Mouse (Mus musculus): ENCODE results near the gene Supt3. TPM values are rescaled to one million over a fixed set of nuclear protein-coding genes. Genes with fewer than 3 reads are reported as not detected.

Supt3 gene
- polyA plus RNA-seq, 1 experiment from 2014 or later = 24.7 TPM

DNA sequence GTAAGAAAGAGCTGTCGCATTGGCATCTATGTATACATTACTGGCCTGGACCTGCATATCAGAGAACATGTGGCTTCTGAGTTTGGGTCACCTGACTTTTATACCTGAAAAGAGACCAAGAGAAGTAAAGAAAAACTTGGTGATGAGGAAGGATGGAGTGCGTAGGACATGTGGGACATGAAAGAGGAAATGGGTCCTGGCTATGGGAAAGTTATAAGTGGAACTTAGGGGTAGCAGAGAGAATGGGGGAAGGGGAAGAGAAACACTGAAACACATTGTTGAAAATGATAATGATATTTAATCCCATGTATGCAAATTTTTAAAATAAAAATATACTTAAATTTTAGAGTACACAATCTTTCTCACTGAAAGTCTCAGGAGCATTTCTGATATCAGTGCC is 211.0 kb downstream of the Supt3 start:
- WGBS = 93% methylated on average over 2 of the region's 2 CpGs
- Histone ChIP-seq H3K27me3 (no peaks in the 10 kb centered on the region), H3K4me2 (replicated peaks) (no peak overlapping the region), H3K36me3 (no peaks in the 10 kb centered on the region), H3K4me3 (no peak overlapping the region), H3K4me1 (peaks cover 11% of the 10 kb centered on the region), H3K9me3 (no peaks in the 10 kb centered on the region), H3K9ac (no peak overlapping the region), H3K27ac (no peak overlapping the region)
- no peak for ATAC-seq (ENCODE audit: low FRiP score, low read depth)

DNA sequence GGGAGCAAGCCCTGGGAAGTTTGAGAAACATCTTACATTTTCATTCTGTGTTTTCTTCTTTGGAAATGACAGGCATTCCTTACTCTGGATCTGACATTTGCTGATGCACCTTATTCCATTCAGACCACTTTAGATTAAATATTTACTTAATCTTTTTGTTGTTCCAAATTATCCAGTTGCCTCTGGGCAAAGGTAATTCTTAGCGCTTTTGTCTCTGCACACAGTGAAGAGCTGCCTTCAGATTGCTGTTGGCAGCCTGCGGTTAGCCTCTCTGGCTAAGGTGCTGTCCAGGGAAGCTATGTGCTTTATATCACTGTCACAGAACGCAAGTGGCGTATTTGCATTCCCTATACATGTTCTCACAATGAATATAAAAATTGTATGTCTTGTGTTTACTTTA is 226.4 kb downstream of the Supt3 start:
- Histone ChIP-seq H3K4me3 (no peak overlapping the region), H3K36me3 (peaks cover 5% of the 10 kb centered on the region; the same call in 1 of the 2 replicates), H3K27me3 (no peaks in the 10 kb centered on the region), H3K27ac (no peak overlapping the region), H3K4me1 (peaks cover 9% of the 10 kb centered on the region; the same call in 1 of the 2 replicates), H3K9me3 (no peaks in the 10 kb centered on the region), H3K4me2 (replicated peaks) (no peak overlapping the region), H3K9ac (no peak overlapping the region)
- WGBS = 90% methylated on average over 4 of the region's 4 CpGs
- no peak for ATAC-seq (ENCODE audit: low FRiP score, low read depth)

GRCm38 (mm10) chr17:45004477-45005170 is 227.7 kb downstream of the Supt3 start:
- Histone ChIP-seq H3K36me3 (no peaks in the 10 kb centered on the region), H3K27ac (no peak overlapping the region), H3K9ac (no peak overlapping the region), H3K4me3 (no peak overlapping the region), H3K4me1 (peaks cover 9% of the 10 kb centered on the region; the same call in 1 of the 2 replicates), H3K4me2 (replicated peaks) (no peak overlapping the region), H3K9me3 (no peaks in the 10 kb centered on the region), H3K27me3 (no peaks in the 10 kb centered on the region)
- ATAC-seq (ENCODE audit: low FRiP score, low read depth) = no peak
- WGBS = 68% methylated on average over 13 of the region's 13 CpGs

GRCm38 (mm10) chr17:45007461-45007860 is 230.5 kb downstream of the Supt3 start:
- Histone ChIP-seq H3K36me3 (no peaks in the 10 kb centered on the region), H3K27me3 (no peaks in the 10 kb centered on the region), H3K4me3 (no peak overlapping the region), H3K27ac (no peak overlapping the region), H3K4me1 (peaks cover 9% of the 10 kb centered on the region; the same call in 1 of the 2 replicates), H3K9ac (no peak overlapping the region), H3K9me3 (no peaks in the 10 kb centered on the region), H3K4me2 (replicated peaks) (no peak overlapping the region)
- WGBS = 45% methylated on average over 1 of the region's 1 CpGs
- no peak for ATAC-seq (ENCODE audit: low FRiP score, low read depth)

GRCm38 (mm10) chr17:45008663-45009062 is 231.7 kb downstream of the Supt3 start:
- H3K36me3 ChIP-seq = no peaks in the 10 kb centered on the region
- H3K4me3 ChIP-seq = no peak overlapping the region
- H3K4me1 ChIP-seq = peaks cover 9% of the 10 kb centered on the region; the same call in 1 of the 2 replicates
- H3K27me3 ChIP-seq = no peaks in the 10 kb centered on the region
- no peak overlapping the region for H3K27ac ChIP-seq
- no peaks in the 10 kb centered on the region for H3K9me3 ChIP-seq
- ATAC-seq (ENCODE audit: low FRiP score, low read depth) = no peak
- H3K9ac ChIP-seq = no peak overlapping the region
- WGBS = 63% methylated on average over 4 of the region's 4 CpGs
- no peak overlapping the region for H3K4me2 ChIP-seq (replicated peaks)

DNA sequence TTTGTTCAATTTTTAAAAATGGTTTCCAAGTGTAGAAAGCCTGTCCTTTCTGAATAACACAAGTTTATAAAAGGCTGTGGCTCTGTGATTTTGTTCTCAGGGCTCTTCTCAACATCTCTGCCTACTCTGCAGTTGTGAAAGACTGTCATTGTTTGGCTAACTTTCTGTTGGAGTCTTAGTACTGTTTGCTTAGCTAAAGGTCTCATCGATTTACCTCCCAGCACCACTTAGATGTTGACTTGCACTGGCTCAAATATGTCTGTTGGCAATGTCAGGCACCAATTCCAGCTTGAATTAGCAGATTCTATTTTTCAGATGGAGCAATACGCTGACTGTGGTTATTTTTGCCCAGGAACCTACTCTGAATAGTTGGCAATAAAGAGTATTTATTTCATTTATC is 233.5 kb downstream of the Supt3 start:
- Histone ChIP-seq H3K36me3 (no peaks in the 10 kb centered on the region), H3K9me3 (no peaks in the 10 kb centered on the region), H3K4me1 (no peaks in the 10 kb centered on the region), H3K4me2 (replicated peaks) (no peak overlapping the region), H3K4me3 (no peak overlapping the region), H3K27ac (no peak overlapping the region), H3K9ac (no peak overlapping the region), H3K27me3 (no peaks in the 10 kb centered on the region)
- ATAC-seq (ENCODE audit: low FRiP score, low read depth) = no peak
- 85% methylated on average over 2 of the region's 2 CpGs for WGBS

- Histone ChIP-seq H3K27me3 (no peaks in the 10 kb centered on the region), H3K27ac (no peak overlapping the region), H3K36me3 (no peaks in the 10 kb centered on the region), H3K4me3 (no peak overlapping the region), H3K4me2 (replicated peaks) (no peak overlapping the region), H3K9ac (no peak overlapping the region), H3K9me3 (no peaks in the 10 kb centered on the region), H3K4me1 (no peaks in the 10 kb centered on the region)
- no peak for ATAC-seq (ENCODE audit: low FRiP score, low read depth)
- 90% methylated on average over 4 of the region's 4 CpGs for WGBS
Measured at GRCm38 (mm10) chr17:45016746-45017145, 239.8 kb downstream of the Supt3 start.

DNA sequence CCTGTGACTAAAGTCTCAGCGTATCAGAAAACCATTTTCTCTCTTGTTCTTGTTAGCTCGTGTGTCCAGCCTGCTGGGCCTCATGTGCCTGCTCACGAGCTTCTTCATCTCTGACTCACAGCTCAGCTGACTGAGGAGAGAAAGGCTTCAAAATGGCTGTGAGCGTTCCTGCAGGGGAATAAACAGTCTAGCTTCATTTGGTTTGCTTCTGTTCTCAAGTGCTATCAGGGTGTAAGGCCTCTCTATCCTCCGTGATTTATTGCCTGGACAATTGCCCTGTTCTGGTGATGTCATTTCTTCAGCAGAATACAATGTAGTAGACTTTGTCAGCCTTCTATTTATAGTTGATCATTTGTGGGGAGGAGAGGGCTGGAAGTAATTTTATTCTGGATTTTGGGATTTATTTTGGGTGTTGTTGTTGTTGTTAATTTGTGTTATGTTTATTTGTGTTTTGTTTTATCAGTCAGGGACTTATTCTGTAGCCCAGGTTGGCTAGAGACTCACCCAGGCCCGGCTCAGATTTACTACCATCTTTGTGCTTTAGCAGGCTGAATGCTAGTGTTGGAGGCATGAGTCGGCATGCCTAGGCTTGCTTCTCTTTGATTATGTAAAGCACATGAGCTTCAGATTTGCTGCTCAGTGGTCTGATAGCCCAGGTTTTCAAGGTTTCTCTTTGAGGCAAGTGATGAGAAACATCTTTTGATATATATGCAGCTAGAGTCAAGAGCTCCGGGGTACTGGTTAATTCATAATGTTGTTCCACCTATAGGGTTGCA is 243.4 kb downstream of the Supt3 start:
- no peaks in the 10 kb centered on the region for H3K27me3 ChIP-seq
- H3K4me1 ChIP-seq = no peaks in the 10 kb centered on the region
- no peak overlapping the region for H3K9ac ChIP-seq
- no peak for ATAC-seq (ENCODE audit: low FRiP score, low read depth)
- no peak overlapping the region for H3K4me3 ChIP-seq
- no peak overlapping the region for H3K4me2 ChIP-seq (replicated peaks)
- 63% methylated on average over 8 of the region's 8 CpGs for whole genome bisulfite sequencing
- no peaks in the 10 kb centered on the region for H3K36me3 ChIP-seq
- no peaks in the 10 kb centered on the region for H3K9me3 ChIP-seq
- no peak overlapping the region for H3K27ac ChIP-seq

GRCm38 (mm10) chr17:45028441-45028840 is 251.5 kb downstream of the Supt3 start:
- no peaks in the 10 kb centered on the region for H3K36me3 ChIP-seq
- 66% methylated on average over 3 of the region's 3 CpGs for WGBS
- H3K27me3 ChIP-seq = no peaks in the 10 kb centered on the region
- no peak for ATAC-seq (ENCODE audit: low FRiP score, low read depth)
- H3K9ac ChIP-seq = no peak overlapping the region
- no peak overlapping the region for H3K4me3 ChIP-seq
- no peaks in the 10 kb centered on the region for H3K9me3 ChIP-seq
- no peak overlapping the region for H3K27ac ChIP-seq
- H3K4me2 ChIP-seq (replicated peaks) = no peak overlapping the region
- no peaks in the 10 kb centered on the region for H3K4me1 ChIP-seq

- no peaks in the 10 kb centered on the region for H3K4me1 ChIP-seq
- ATAC-seq (ENCODE audit: low FRiP score, low read depth) = no peak
- 97% methylated on average over 1 of the region's 1 CpGs for WGBS
- no peaks in the 10 kb centered on the region for H3K36me3 ChIP-seq
- H3K9me3 ChIP-seq = no peaks in the 10 kb centered on the region
- no peak overlapping the region for H3K4me3 ChIP-seq
- no peaks in the 10 kb centered on the region for H3K27me3 ChIP-seq
- H3K9ac ChIP-seq = no peak overlapping the region
- H3K27ac ChIP-seq = no peak overlapping the region
- no peak overlapping the region for H3K4me2 ChIP-seq (replicated peaks)
Measured at GRCm38 (mm10) chr17:45029106-45029505, 252.2 kb downstream of the Supt3 start.

GRCm38 (mm10) chr17:45032209-45032608 is 255.3 kb downstream of the Supt3 start:
- 69% methylated on average over 6 of the region's 6 CpGs for WGBS
- no peak overlapping the region for H3K27ac ChIP-seq
- H3K4me3 ChIP-seq = no peak overlapping the region
- H3K27me3 ChIP-seq = no peaks in the 10 kb centered on the region
- H3K9me3 ChIP-seq = no peaks in the 10 kb centered on the region
- no peaks in the 10 kb centered on the region for H3K4me1 ChIP-seq
- no peaks in the 10 kb centered on the region for H3K36me3 ChIP-seq
- no peak overlapping the region for H3K9ac ChIP-seq
- ATAC-seq (ENCODE audit: low FRiP score, low read depth) = no peak
- no peak overlapping the region for H3K4me2 ChIP-seq (replicated peaks)

DNA sequence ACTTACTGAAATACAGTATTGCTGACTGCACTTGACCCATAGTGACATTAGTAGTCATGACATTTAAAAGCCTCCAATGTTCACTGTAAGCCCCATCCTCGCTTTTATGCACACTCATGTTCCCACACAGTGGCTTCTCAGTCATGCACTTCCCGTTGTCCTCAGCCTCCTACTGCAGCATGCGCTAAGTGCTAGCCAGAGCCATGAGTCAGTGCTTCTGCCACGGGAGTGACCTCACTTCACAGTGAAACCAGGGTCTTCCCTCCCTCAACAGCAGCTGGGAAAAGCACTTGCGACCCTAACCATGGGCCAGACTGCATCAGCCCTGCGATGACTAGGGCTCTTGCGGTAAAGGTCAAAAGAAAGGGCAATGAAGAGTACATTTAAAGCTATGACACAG is 256.7 kb downstream of the Supt3 start:
- 65% methylated on average over 7 of the region's 7 CpGs for WGBS
- H3K9me3 ChIP-seq = no peaks in the 10 kb centered on the region
- H3K36me3 ChIP-seq = peaks cover 5% of the 10 kb centered on the region; the same call in 1 of the 2 replicates
- no peak for ATAC-seq (ENCODE audit: low FRiP score, low read depth)
- H3K4me2 ChIP-seq (replicated peaks) = no peak overlapping the region
- H3K9ac ChIP-seq = no peak overlapping the region
- H3K27ac ChIP-seq = no peak overlapping the region
- H3K4me3 ChIP-seq = no peak overlapping the region
- H3K4me1 ChIP-seq = no peaks in the 10 kb centered on the region
- no peaks in the 10 kb centered on the region for H3K27me3 ChIP-seq
